Mouse (Mus musculus) adrenal gland (tissue): ENCODE measurements around the gene Ttc12.

Source experiments
- intact Hi-C: fragments of 180-260 bp; cut with DNase I; formaldehyde crosslinking; loops from one replicate; pipeline ENCODE4 v1.15.1; 2025
- long read RNA-seq, 2 experiments: library from polyadenylated mRNA; unstranded; transcript quantifications; one replicate each; pipeline ENCODE4 v2.0.0; 2020; ENCODE audit warnings: borderline replicate concordance in 1 of 2; ENCODE audit not compliant: insufficient replicate concordance in 1 of 2

The Ttc12 gene
- long read RNA-seq, experiment 1, transcript Ttc12-201 (22 exons, 3,628 nt): major isoform, 6 of 9 reads
- long read RNA-seq, experiment 1, partial matches to known transcripts: 1 of 9 reads
- long read RNA-seq, experiment 1, other reads (novel, unspliced or antisense): 2 of 9 reads
- long read RNA-seq, experiment 2, transcript Ttc12-201 (22 exons, 3,628 nt): major isoform, 5 of 8 reads
- long read RNA-seq, experiment 2, partial matches to known transcripts: 2 of 8 reads
- long read RNA-seq, experiment 2, other reads (novel, unspliced or antisense): 1 of 8 reads

GRCm38 (mm10) chr9:49485892-49486311 is at the start of gene Ttc12:
Gene Ttc12 (minus strand): TSS chr9:49486225.
- intact Hi-C loops: no loop called here

- intact Hi-C loops: no loop called here
Observed at GRCm38 (mm10) chr9:49534958-49535357, 48.9 kb upstream of the Ttc12 start.

- intact Hi-C loops: no loop called here
Observed at GRCm38 (mm10) chr9:49533912-49534491, 48.0 kb upstream of the Ttc12 start.

- intact Hi-C loops: no loop called here
Observed at GRCm38 (mm10) chr9:49533455-49533854, 47.4 kb upstream of the Ttc12 start.

- intact Hi-C loops: no loop called here
Observed at GRCm38 (mm10) chr9:49531833-49532232, 45.8 kb upstream of the Ttc12 start.

GRCm38 (mm10) chr9:49531257-49531656 is 45.2 kb upstream of the Ttc12 start:
- intact Hi-C loops: no loop called here

- intact Hi-C loops: no loop called here
Observed at GRCm38 (mm10) chr9:49530739-49531138, 44.7 kb upstream of the Ttc12 start.

- intact Hi-C loops: no loop called here
Observed at GRCm38 (mm10) chr9:49529366-49529959, 43.4 kb upstream of the Ttc12 start.

GRCm38 (mm10) chr9:49528943-49529342 is 42.9 kb upstream of the Ttc12 start:
- intact Hi-C loops: no loop called here

- intact Hi-C loops: no loop called here
Observed at GRCm38 (mm10) chr9:49528026-49528425, 42.0 kb upstream of the Ttc12 start.

GRCm38 (mm10) chr9:49527340-49527739 is 41.3 kb upstream of the Ttc12 start:
- intact Hi-C loops: no loop called here

GRCm38 (mm10) chr9:49524721-49525120 is 38.7 kb upstream of the Ttc12 start:
- intact Hi-C loops: no loop called here

GRCm38 (mm10) chr9:49523881-49524280 is 37.9 kb upstream of the Ttc12 start:
- intact Hi-C loops: no loop called here

GRCm38 (mm10) chr9:49514306-49514705 is 28.3 kb upstream of the Ttc12 start:
- intact Hi-C loops: no loop called here

GRCm38 (mm10) chr9:49510666-49511065 is 24.6 kb upstream of the Ttc12 start:
- intact Hi-C loops: no loop called here

GRCm38 (mm10) chr9:49509628-49510027 is 23.6 kb upstream of the Ttc12 start:
- intact Hi-C loops: no loop called here

- intact Hi-C loops: no loop called here
Observed at GRCm38 (mm10) chr9:49509094-49509493, 23.1 kb upstream of the Ttc12 start.

- intact Hi-C loops: no loop called here
Observed at GRCm38 (mm10) chr9:49507829-49508585, 22.0 kb upstream of the Ttc12 start.

GRCm38 (mm10) chr9:49504658-49505057 is 18.6 kb upstream of the Ttc12 start:
- intact Hi-C loops: no loop called here

- intact Hi-C loops: no loop called here
Observed at GRCm38 (mm10) chr9:49502245-49502644, 16.2 kb upstream of the Ttc12 start.

- intact Hi-C loops: no loop called here
Observed at GRCm38 (mm10) chr9:49499878-49500277, 13.9 kb upstream of the Ttc12 start.
